Mouse (Mus musculus) forebrain, postnatal 0 days (tissue): ENCODE results near the gene Cldn13. TPM values are rescaled to one million over a fixed set of nuclear protein-coding genes. Genes with fewer than 3 reads are reported as not detected.

Experiments
- ATAC-seq: fragments of 200-750 bp; cut with Nextera tagmentation; 2 replicates; pipeline ENCODE4 v1.8.0; 2017; ENCODE audit warnings: mild to moderate bottlenecking, moderate library complexity
- DNase-seq: peaks from one replicate; pipeline ENCODE4 v3.0.0-alpha.2; 2015
- H3K27ac ChIP-seq: fragments of 300-500 bp; sonication (generic); 2 replicates; pipeline ENCODE4 v1.5.1; 2014; ENCODE audit warnings: low read depth, mild to moderate bottlenecking, antibody characterized with exemption, low read length, moderate library complexity, mixed read lengths
- H3K27me3 ChIP-seq: fragments of 300-500 bp; sonication (generic); 2 replicates; pipeline ENCODE4 v1.6.1; 2014; ENCODE audit warnings: mild to moderate bottlenecking, low read length, mixed read lengths; ENCODE audit not compliant: insufficient read depth
- H3K36me3 ChIP-seq: fragments of 300-500 bp; sonication (generic); 2 replicates; pipeline ENCODE4 v1.6.1; 2014; ENCODE audit warnings: mild to moderate bottlenecking, moderate library complexity; ENCODE audit not compliant: insufficient read depth
- H3K4me1 ChIP-seq: fragments of 300-500 bp; sonication (generic); 2 replicates; pipeline ENCODE4 v1.6.1; 2014; ENCODE audit warnings: antibody characterized with exemption; ENCODE audit not compliant: insufficient read depth
- H3K4me2 ChIP-seq: fragments of 300-500 bp; sonication (generic); 2 replicates; pipeline ENCODE4 v1.6.1; 2014; ENCODE audit warnings: low read depth, mild to moderate bottlenecking, moderate library complexity
- H3K4me3 ChIP-seq: fragments of 300-500 bp; sonication (generic); 2 replicates; pipeline ENCODE4 v1.5.1; 2014; ENCODE audit warnings: low read depth, low read length, mixed read lengths
- H3K9ac ChIP-seq: fragments of 300-500 bp; sonication (generic); 2 replicates; pipeline ENCODE4 v1.6.1; 2014; ENCODE audit warnings: mild to moderate bottlenecking
- H3K9me3 ChIP-seq: fragments of 300-500 bp; sonication (generic); 2 replicates; pipeline ENCODE4 v1.6.1; 2016; ENCODE audit warnings: low read length
- CTCF ChIP-seq: sonication (generic); IDR thresholded peaks from 2 replicates; pipeline ENCODE4 v1.5.1; 2016; ENCODE audit warnings: antibody characterized with exemption, control low read depth, low read depth
- WGBS: fragments of 180-500 bp; shearing (Covaris S2); extraction: QIAGEN DNeasy Blood & Tissue Kit; methylation state at CpG from one replicate; pipeline ENCODE4 v1.1.7; 2014; 5-methylcytosine and 5-hydroxymethylcytosine counted together
- polyA plus RNA-seq: library from polyadenylated mRNA; unstranded; fragments of >200 nt; fragmentation: Nextera tagmentation; extraction: Ambion mirVana; gene quantifications from 2 replicates; pipeline ENCODE4 v1.2.1, GENCODE M21; 2015
- total RNA-seq: library from RNA; depleted of rRNA; stranded (reverse); fragments of >200 nt; gene quantifications from 2 replicates; pipeline ENCODE4 v1.2.3, GENCODE M21; 2014

Cldn13 gene
- total and polyA plus RNA-seq, 2 experiments from 2014 or later, result not detected

DNA sequence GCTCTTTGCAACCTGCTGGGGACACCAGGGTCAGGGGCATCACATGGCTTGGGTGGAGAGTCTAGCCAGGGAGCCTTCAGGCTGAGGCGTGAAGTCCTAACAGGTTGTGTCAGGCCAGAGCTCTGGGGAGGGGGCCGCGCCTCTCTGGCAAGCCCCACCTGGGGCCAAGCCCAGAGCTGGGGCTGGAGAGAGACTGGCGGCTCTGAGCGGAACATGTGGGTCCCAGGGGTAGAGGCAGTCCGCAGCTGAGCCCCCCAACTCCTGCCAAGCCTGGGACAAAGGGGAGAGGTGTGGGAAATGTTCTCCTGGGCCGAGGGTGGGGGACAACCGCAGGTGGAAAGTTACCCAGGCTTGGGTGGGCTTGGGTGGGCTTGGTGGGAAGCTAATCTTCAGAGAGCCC, 18.4 kb downstream of the Cldn13 start:
- Histone ChIP-seq H3K4me1 (no peaks in the 10 kb centered on the region), H3K27me3 (no peaks in the 10 kb centered on the region), H3K36me3 (no peaks in the 10 kb centered on the region), H3K9me3 (no peaks in the 10 kb centered on the region), H3K4me2 (no peak overlapping the region), H3K9ac (no peak overlapping the region), H3K27ac (no peak overlapping the region), H3K4me3 (no peak overlapping the region)
- ATAC-seq, result no peak
- no peak for DNase-seq
- WGBS, result 93% methylated on average over 8 of the region's 8 CpGs
- TF ChIP-seq CTCF, result no peak

DNA sequence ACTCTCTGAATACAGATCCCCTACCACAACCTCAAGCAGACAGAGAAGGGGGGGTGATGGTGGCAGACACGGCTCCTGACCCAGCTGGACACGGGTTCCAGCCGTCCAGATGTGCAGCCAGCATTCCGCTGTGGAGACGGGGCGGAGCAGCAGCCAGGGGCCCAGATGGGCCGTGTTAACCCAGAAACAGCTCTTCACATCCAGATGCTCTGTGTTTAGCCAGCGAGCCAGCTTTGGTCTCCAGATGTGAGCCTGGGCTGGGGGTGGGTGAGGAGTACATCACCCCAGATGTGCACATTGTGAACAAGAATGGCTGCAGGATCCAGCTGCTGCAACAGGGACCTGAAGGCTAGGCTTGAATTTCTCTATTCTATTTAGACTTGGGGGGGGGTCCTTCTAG, 20.0 kb downstream of the Cldn13 start:
- DNase-seq, result no peak
- no peak for TF ChIP-seq CTCF
- no peaks in the 10 kb centered on the region for H3K9me3 ChIP-seq
- no peak overlapping the region for H3K27ac ChIP-seq
- H3K9ac ChIP-seq, result no peak overlapping the region
- no peak for ATAC-seq
- no peaks in the 10 kb centered on the region for H3K4me1 ChIP-seq
- WGBS, result 81% methylated on average over 8 of the region's 8 CpGs
- no peaks in the 10 kb centered on the region for H3K27me3 ChIP-seq
- H3K4me2 ChIP-seq, result no peak overlapping the region
- H3K36me3 ChIP-seq, result no peaks in the 10 kb centered on the region
- no peak overlapping the region for H3K4me3 ChIP-seq

DNA sequence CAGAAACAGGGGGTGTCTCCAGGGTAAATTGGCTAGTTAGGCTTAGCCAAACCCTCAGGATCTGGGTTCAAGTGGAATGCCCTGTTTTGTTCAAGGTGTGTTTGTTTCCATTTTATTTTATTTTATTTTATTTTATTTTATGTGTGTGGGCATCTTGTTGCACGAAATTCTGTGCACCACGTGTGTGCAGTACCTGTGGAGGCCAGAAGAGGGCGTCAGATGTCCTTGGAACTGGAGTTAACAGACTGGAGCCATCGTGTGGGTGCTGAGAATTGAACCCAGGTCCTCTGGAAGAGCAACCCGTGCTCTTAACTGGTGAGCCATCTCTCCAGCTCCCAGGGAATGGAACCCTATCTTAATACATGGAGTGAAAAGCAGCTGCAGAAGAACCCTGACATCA, 22.6 kb downstream of the Cldn13 start:
- ATAC-seq (no peak), DNase-seq (no peak)
- Histone ChIP-seq H3K4me1 (no peaks in the 10 kb centered on the region), H3K27ac (no peak overlapping the region), H3K4me3 (no peak overlapping the region), H3K9me3 (no peaks in the 10 kb centered on the region), H3K36me3 (no peaks in the 10 kb centered on the region), H3K27me3 (no peaks in the 10 kb centered on the region), H3K4me2 (no peak overlapping the region), H3K9ac (no peak overlapping the region)
- WGBS, result 84% methylated on average over 5 of the region's 5 CpGs
- TF ChIP-seq CTCF, result no peak

DNA sequence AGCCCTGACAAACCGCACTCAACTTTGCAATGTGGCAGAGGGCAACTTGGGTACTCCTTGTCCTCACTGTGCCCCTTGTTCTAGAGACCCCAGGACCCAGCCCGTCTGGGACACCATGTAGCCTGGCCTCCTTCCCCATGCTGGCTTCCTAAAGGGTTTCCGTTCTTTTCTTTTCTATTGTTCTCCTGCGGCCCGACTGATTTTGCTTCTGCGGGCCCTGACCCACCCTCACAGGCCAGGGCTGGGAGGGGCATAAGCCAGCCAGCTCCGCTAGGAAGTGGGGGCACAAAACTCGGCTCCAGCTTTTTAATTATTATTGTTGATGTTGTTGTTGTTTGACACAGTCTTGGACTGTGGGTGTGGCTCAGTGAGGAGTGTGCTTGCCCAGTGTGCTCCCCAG, 23.8 kb downstream of the Cldn13 start:
- H3K9me3 ChIP-seq, result no peaks in the 10 kb centered on the region
- no peaks in the 10 kb centered on the region for H3K4me1 ChIP-seq
- H3K9ac ChIP-seq, result no peak overlapping the region
- no peak overlapping the region for H3K4me3 ChIP-seq
- no peaks in the 10 kb centered on the region for H3K36me3 ChIP-seq
- no peaks in the 10 kb centered on the region for H3K27me3 ChIP-seq
- no peak overlapping the region for H3K4me2 ChIP-seq
- ATAC-seq, result no peak
- 60% methylated on average over 8 of the region's 8 CpGs for WGBS
- TF ChIP-seq CTCF, result no peak
- DNase-seq, result no peak
- no peak overlapping the region for H3K27ac ChIP-seq

DNA sequence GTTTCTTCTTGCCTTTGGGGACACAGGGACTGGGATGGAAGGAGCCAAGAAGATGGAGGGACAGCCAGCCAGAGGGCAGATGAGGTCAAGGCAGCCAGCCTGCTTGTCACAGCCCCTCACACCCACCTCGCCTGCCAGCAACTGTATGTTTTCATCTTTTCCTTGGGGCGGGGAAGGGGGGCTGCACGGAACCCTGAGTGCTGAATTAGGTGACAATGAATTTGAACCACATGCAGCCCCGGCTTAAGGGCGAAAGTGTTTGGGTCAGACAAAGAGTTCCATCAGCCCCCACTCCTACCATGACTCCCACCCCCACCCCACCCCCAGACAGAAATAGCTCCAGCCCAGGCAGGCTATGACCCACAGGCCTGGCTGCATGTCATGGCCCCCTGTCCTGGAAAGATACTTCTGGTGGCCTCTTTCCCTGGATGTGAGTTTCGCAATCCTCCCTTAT, 24.7 kb downstream of the Cldn13 start:
- Histone ChIP-seq H3K9me3 (no peaks in the 10 kb centered on the region), H3K4me3 (no peak overlapping the region)

DNA sequence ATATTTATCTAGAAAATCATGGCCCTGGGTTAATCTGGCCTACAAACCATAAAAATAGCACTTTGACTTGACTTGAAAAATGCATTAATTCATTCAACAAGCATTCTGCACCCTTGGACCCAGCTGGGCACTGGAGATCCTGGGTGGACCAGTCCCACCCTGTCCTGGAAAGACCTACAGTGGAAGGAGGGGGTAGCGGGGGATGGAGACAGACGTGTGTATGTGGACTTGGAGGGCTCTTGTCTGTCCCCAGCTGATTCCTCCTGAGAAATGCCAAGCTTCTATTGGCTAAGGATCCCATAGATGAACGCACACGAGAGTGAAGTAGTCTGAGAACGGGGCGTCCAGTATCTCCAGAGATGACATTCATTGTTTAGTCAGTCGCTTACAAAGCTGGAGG, 26.8 kb downstream of the Cldn13 start:
- no peak for TF ChIP-seq CTCF
- no peaks in the 10 kb centered on the region for H3K4me1 ChIP-seq
- DNase-seq, result no peak
- no peak for ATAC-seq
- WGBS, result 82% methylated on average over 7 of the region's 7 CpGs
- H3K9ac ChIP-seq, result no peak overlapping the region
- H3K9me3 ChIP-seq, result no peaks in the 10 kb centered on the region
- no peaks in the 10 kb centered on the region for H3K36me3 ChIP-seq
- no peak overlapping the region for H3K27ac ChIP-seq
- H3K4me2 ChIP-seq, result no peak overlapping the region
- no peaks in the 10 kb centered on the region for H3K27me3 ChIP-seq
- H3K4me3 ChIP-seq, result no peak overlapping the region

More for the DNA sequence above, 24.7 kb downstream of the Cldn13 start:
- no peak overlapping the region for H3K4me2 ChIP-seq
- no peak for ATAC-seq
- no peak overlapping the region for H3K9ac ChIP-seq
- no peak for TF ChIP-seq CTCF
- H3K4me1 ChIP-seq, result no peaks in the 10 kb centered on the region
- DNase-seq, result no peak
- 81% methylated on average over 6 of the region's 6 CpGs for WGBS
- H3K36me3 ChIP-seq, result no peaks in the 10 kb centered on the region
- no peak overlapping the region for H3K27ac ChIP-seq
- no peaks in the 10 kb centered on the region for H3K27me3 ChIP-seq

DNA sequence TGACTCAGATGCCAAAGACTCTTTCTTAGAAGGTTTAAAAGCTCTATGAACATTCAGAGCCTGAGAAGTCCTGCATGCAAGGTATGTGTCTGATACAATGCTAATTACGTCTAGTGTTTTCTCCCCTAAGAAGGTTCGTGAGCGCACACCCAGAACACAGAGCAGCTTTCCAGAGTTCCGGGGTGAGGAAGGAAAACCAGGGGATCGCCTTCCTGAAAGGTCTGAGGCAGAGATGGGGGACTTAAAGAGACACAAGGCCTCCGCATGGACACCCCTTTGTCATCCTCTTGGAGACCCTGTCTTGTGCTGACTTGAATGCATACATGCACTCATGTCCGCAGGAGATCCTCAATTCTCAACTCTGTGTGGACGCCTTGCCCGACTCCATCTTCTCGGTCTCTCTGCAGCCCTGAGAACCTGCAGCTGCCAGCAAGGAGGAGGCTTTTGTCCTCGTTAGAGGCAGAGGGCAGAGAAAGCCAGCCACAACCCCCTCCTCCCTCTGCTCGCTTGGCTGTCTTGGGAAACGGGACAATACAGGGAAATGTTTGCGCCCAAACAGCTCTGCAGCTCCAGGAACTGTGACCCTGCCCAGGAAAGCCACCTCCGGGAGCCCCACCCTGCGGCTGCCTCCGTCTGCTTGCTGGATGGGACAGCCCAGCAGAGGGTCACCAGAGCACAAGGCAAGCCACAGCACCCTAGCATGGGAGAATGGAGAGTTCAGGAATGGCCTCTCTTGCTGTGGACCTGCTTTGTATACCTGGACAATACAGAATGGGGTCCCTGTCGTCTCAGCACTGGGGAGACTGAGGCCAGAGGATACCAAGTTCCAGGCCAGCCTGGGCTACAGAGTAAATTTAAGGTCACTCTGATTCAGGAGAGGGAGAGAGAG, 27.6 kb downstream of the Cldn13 start:
- WGBS, result 45% methylated on average over 18 of the region's 18 CpGs
- ATAC-seq (no peak), DNase-seq (no peak)
- no peak overlapping the region for H3K27ac ChIP-seq
- H3K9me3 ChIP-seq, result no peaks in the 10 kb centered on the region
- H3K4me2 ChIP-seq, result no peak overlapping the region
- H3K27me3 ChIP-seq, result no peaks in the 10 kb centered on the region
- no peak overlapping the region for H3K9ac ChIP-seq
- no peaks in the 10 kb centered on the region for H3K36me3 ChIP-seq
- H3K4me1 ChIP-seq, result no peaks in the 10 kb centered on the region
- TF ChIP-seq CTCF, result no peak
- no peak overlapping the region for H3K4me3 ChIP-seq
